Mouse (Mus musculus) neural tube, embryonic 14.5 days (tissue): ENCODE measurements around the gene Lrriq1. TPM values are rescaled to one million over a fixed set of nuclear protein-coding genes. Genes with fewer than 3 reads are reported as not detected.

Experiments
- ATAC-seq: fragments of 200-750 bp; cut with Nextera tagmentation; 2 replicates; pipeline ENCODE4 v1.8.0; 2017; ENCODE audit warnings: low read depth, mild to moderate bottlenecking, moderate TSS enrichment, moderate library complexity
- H3K27ac ChIP-seq: fragments of 300-500 bp; sonication (generic); 2 replicates; pipeline ENCODE4 v1.5.1; 2014; ENCODE audit warnings: low read depth, mild to moderate bottlenecking, control low read depth, low read length, moderate library complexity, mixed read lengths
- H3K27me3 ChIP-seq: fragments of 300-500 bp; sonication (generic); 2 replicates; pipeline ENCODE4 v1.6.1; 2014; ENCODE audit warnings: low read length; ENCODE audit not compliant: control insufficient read depth, insufficient read depth
- H3K36me3 ChIP-seq: fragments of 300-500 bp; sonication (generic); 2 replicates; pipeline ENCODE4 v1.6.1; 2014; ENCODE audit warnings: low read length, mixed read lengths; ENCODE audit not compliant: control insufficient read depth, insufficient read depth
- H3K4me1 ChIP-seq: fragments of 300-500 bp; sonication (generic); 2 replicates; pipeline ENCODE4 v1.6.1; 2014; ENCODE audit warnings: low read length; ENCODE audit not compliant: control insufficient read depth, insufficient read depth
- H3K4me2 ChIP-seq: fragments of 300-500 bp; sonication (generic); 2 replicates; pipeline ENCODE4 v1.6.1; 2014; ENCODE audit warnings: mild to moderate bottlenecking, low read depth, low read length, control low read depth
- H3K4me3 ChIP-seq: fragments of 300-500 bp; sonication (generic); 2 replicates; pipeline ENCODE4 v1.5.1; 2014; ENCODE audit warnings: low read depth, low read length, control low read depth, mixed read lengths
- H3K9ac ChIP-seq: fragments of 300-500 bp; sonication (generic); replicated peaks from 2 replicates; pipeline ENCODE4 v1.6.1; 2014; ENCODE audit warnings: low read depth, mild to moderate bottlenecking, control low read depth, low read length, mixed read lengths
- H3K9me3 ChIP-seq: fragments of 300-500 bp; sonication (generic); 2 replicates; pipeline ENCODE4 v1.6.1; 2016; ENCODE audit warnings: low read length; ENCODE audit not compliant: control insufficient read depth
- WGBS: fragments of 180-500 bp; shearing (Covaris S2); extraction: QIAGEN DNeasy Blood & Tissue Kit; methylation state at CpG from one replicate; pipeline ENCODE4 v1.1.7; 2014; 5-methylcytosine and 5-hydroxymethylcytosine counted together
- polyA plus RNA-seq: library from polyadenylated mRNA; unstranded; fragments of >200 nt; fragmentation: Nextera tagmentation; extraction: Ambion mirVana; gene quantifications from 2 replicates; pipeline ENCODE4 v1.2.1, GENCODE M21; 2014

Lrriq1 gene
- polyA plus RNA-seq, 1 experiment from 2014 or later: 2.0 TPM

- WGBS: 45% methylated on average over 6 of the region's 6 CpGs
- no peaks in the 10 kb centered on the region for H3K9me3 ChIP-seq
- H3K27me3 ChIP-seq: no peaks in the 10 kb centered on the region
- H3K4me3 ChIP-seq: no peak overlapping the region
- no peak overlapping the region for H3K9ac ChIP-seq
- H3K4me2 ChIP-seq: no peak overlapping the region
- H3K4me1 ChIP-seq: no peaks in the 10 kb centered on the region
- no peaks in the 10 kb centered on the region for H3K36me3 ChIP-seq
- no peak for ATAC-seq
- H3K27ac ChIP-seq: no peak overlapping the region
Measured at GRCm38 (mm10) chr10:103141532-103141931, 94.6 kb downstream of the Lrriq1 start.

GRCm38 (mm10) chr10:103140609-103141008, 95.5 kb downstream of the Lrriq1 start:
- 82% methylated on average over 8 of the region's 8 CpGs for WGBS
- no peak overlapping the region for H3K9ac ChIP-seq
- H3K27ac ChIP-seq: no peak overlapping the region
- ATAC-seq: no peak
- no peak overlapping the region for H3K4me2 ChIP-seq
- H3K9me3 ChIP-seq: no peaks in the 10 kb centered on the region
- no peaks in the 10 kb centered on the region for H3K27me3 ChIP-seq
- no peaks in the 10 kb centered on the region for H3K36me3 ChIP-seq
- no peak overlapping the region for H3K4me3 ChIP-seq
- H3K4me1 ChIP-seq: no peaks in the 10 kb centered on the region

- Histone ChIP-seq H3K9ac (no peak overlapping the region), H3K4me2 (no peak overlapping the region), H3K4me1 (no peaks in the 10 kb centered on the region), H3K9me3 (no peaks in the 10 kb centered on the region), H3K36me3 (no peaks in the 10 kb centered on the region), H3K4me3 (no peak overlapping the region), H3K27ac (no peak overlapping the region), H3K27me3 (no peaks in the 10 kb centered on the region)
- ATAC-seq: no peak
- WGBS: 73% methylated on average over 6 of the region's 6 CpGs
Measured at GRCm38 (mm10) chr10:103114629-103115028, 121.5 kb downstream of the Lrriq1 start.

- Histone ChIP-seq H3K9ac (no peak overlapping the region), H3K9me3 (no peaks in the 10 kb centered on the region), H3K4me2 (no peak overlapping the region), H3K36me3 (no peaks in the 10 kb centered on the region), H3K27me3 (no peaks in the 10 kb centered on the region), H3K4me1 (no peaks in the 10 kb centered on the region), H3K27ac (no peak overlapping the region), H3K4me3 (no peak overlapping the region)
- ATAC-seq: no peak
- WGBS: 89% methylated on average over 2 of the region's 2 CpGs
Measured at GRCm38 (mm10) chr10:103108090-103108489, 128.0 kb downstream of the Lrriq1 start.

- Histone ChIP-seq H3K4me1 (no peaks in the 10 kb centered on the region), H3K4me2 (no peak overlapping the region), H3K4me3 (no peak overlapping the region), H3K27ac (no peak overlapping the region), H3K9me3 (no peaks in the 10 kb centered on the region), H3K27me3 (no peaks in the 10 kb centered on the region), H3K36me3 (no peaks in the 10 kb centered on the region), H3K9ac (no peak overlapping the region)
- no peak for ATAC-seq
- 48% methylated on average over 1 of the region's 1 CpGs for WGBS
Measured at GRCm38 (mm10) chr10:103086101-103086500, 150.0 kb downstream of the Lrriq1 start.

- 79% methylated on average over 2 of the region's 2 CpGs for WGBS
- Histone ChIP-seq H3K4me2 (no peak overlapping the region), H3K27me3 (no peaks in the 10 kb centered on the region), H3K27ac (no peak overlapping the region), H3K4me3 (no peak overlapping the region), H3K4me1 (no peaks in the 10 kb centered on the region), H3K9me3 (no peaks in the 10 kb centered on the region), H3K9ac (no peak overlapping the region), H3K36me3 (no peaks in the 10 kb centered on the region)
- ATAC-seq: no peak
Measured at GRCm38 (mm10) chr10:103049593-103049992, 186.5 kb downstream of the Lrriq1 start.

- no peaks in the 10 kb centered on the region for H3K36me3 ChIP-seq
- H3K4me2 ChIP-seq: no peak overlapping the region
- ATAC-seq: no peak
- no peak overlapping the region for H3K4me3 ChIP-seq
- WGBS: 65% methylated on average over 3 of the region's 3 CpGs
- no peaks in the 10 kb centered on the region for H3K4me1 ChIP-seq
- H3K9ac ChIP-seq: no peak overlapping the region
- no peaks in the 10 kb centered on the region for H3K27me3 ChIP-seq
- no peak overlapping the region for H3K27ac ChIP-seq
- H3K9me3 ChIP-seq: no peaks in the 10 kb centered on the region
Measured at GRCm38 (mm10) chr10:103046623-103047022, 189.5 kb downstream of the Lrriq1 start.

GRCm38 (mm10) chr10:103045019-103045418, 191.1 kb downstream of the Lrriq1 start:
- Histone ChIP-seq H3K4me3 (no peak overlapping the region), H3K27ac (no peak overlapping the region), H3K36me3 (no peaks in the 10 kb centered on the region), H3K9ac (no peak overlapping the region), H3K4me1 (no peaks in the 10 kb centered on the region), H3K4me2 (no peak overlapping the region), H3K27me3 (no peaks in the 10 kb centered on the region), H3K9me3 (no peaks in the 10 kb centered on the region)
- ATAC-seq: no peak
- 66% methylated on average over 2 of the region's 2 CpGs for WGBS

GRCm38 (mm10) chr10:103035002-103035640, 201.0 kb downstream of the Lrriq1 start:
- ATAC-seq: no peak
- H3K4me2 ChIP-seq: no peak overlapping the region
- H3K9ac ChIP-seq: no peak overlapping the region
- WGBS: 2% methylated on average over 14 of the region's 14 CpGs
- peaks cover 51% of the 10 kb centered on the region for H3K27me3 ChIP-seq
- no peak overlapping the region for H3K27ac ChIP-seq
- H3K9me3 ChIP-seq: no peaks in the 10 kb centered on the region
- H3K36me3 ChIP-seq: no peaks in the 10 kb centered on the region
- H3K4me3 ChIP-seq: no peak overlapping the region
- no peaks in the 10 kb centered on the region for H3K4me1 ChIP-seq
